Comparison of ENCODE assay signal across 8 mouse cellular contexts in the genomic region with DNA sequence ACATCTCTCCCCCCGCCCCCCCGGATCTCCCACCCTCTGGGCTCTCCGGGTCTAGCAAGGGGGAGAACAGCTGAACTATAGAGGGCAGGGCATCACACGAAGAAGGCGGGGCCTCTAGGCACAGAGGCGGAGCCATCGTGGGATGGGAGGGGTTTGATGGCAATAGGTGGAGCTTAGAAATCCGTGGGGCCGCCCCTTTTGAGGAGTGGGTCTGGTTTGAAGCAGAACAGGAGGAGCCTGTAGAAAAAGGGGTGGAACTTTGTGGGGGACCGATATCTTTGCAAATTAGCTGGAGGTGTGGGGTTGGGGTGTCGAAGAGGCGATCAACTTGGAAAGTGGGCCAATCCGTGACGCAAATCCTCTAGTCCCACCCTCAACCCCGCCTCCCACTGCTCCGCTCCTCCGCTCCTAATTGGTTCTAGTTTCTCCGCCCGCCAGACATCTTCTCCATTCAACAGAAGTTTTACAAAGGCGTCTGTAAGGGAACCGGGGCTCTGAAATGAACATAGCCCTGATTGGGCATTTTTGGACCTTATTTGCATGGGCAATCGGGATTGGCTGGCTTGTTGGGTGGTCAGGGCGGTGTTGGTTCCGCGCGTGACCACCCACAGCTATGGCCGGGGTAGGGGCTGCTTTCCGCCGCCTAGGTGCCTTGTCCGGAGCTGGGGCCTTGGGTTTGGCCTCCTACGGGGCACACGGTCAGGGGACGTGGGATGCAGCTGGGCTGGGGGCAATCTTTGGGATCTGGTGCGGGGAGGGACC. TPM values are rescaled to one million over a fixed set of nuclear protein-coding genes. Genes with fewer than 3 reads are reported as not detected.
A peak's percentile ranks its signal among the peaks of the same experiment; 100 is the strongest.
DNase-seq lines count a peak whose midpoint lies in the region; ATAC-seq and TF ChIP-seq lines count a peak whose summit lies in the region.

Gene Tmem256 (plus strand): TSS at position 563 of the 762 bp plus-strand sequence.

- peak within 1 kb of the TSS; percentile 92 for H3K4me2 ChIP-seq in embryonic facial prominence, embryonic 13.5 days
- peak within 1 kb of the TSS; percentile 95 for H3K4me2 ChIP-seq in limb, embryonic 12.5 days
- H3K4me2 ChIP-seq in midbrain, embryonic 15.5 days: peak within 1 kb of the TSS; percentile 96

- peaks cover 45% of the 10 kb centered on the region for H3K4me1 ChIP-seq in embryonic facial prominence, embryonic 13.5 days
- peaks cover 6% of the 10 kb centered on the region for H3K4me1 ChIP-seq in kidney, adult 2 months (ENCODE audit: control insufficient read depth, insufficient read depth, low read length)
- peaks cover 46% of the 10 kb centered on the region for H3K4me1 ChIP-seq in limb, embryonic 12.5 days (replicated peaks)
- H3K4me1 ChIP-seq in midbrain, embryonic 15.5 days: peaks cover 40% of the 10 kb centered on the region
- peaks cover 10% of the 10 kb centered on the region for H3K4me1 ChIP-seq in spleen, adult 2 months (ENCODE audit: control insufficient read depth, insufficient read depth, insufficient read length)

- peak within 1 kb of the TSS; percentile 80 for H3K4me3 ChIP-seq in embryonic facial prominence, embryonic 13.5 days
- H3K4me3 ChIP-seq in kidney, adult 2 months (ENCODE audit: insufficient read depth, low read depth, low read length): peak within 1 kb of the TSS; percentile 91
- H3K4me3 ChIP-seq in limb, embryonic 12.5 days (replicated peaks): peak within 1 kb of the TSS; percentile 72
- peak within 1 kb of the TSS; percentile 89 for H3K4me3 ChIP-seq in midbrain, embryonic 15.5 days
- peak within 1 kb of the TSS; percentile 76 for H3K4me3 ChIP-seq in spleen, adult 2 months (ENCODE audit: extremely low read depth, insufficient read depth, insufficient read length)

- ATAC-seq in embryonic facial prominence, embryonic 13.5 days (ENCODE audit: insufficient number of reproducible peaks, insufficient read depth, low FRiP score, low TSS enrichment, low read depth): peak; percentile 89
- ATAC-seq in limb, embryonic 12.5 days (ENCODE audit: insufficient number of reproducible peaks, insufficient read depth, low FRiP score, low TSS enrichment, low read depth): peak; percentile 91
- peak; percentile 92 for ATAC-seq in midbrain, embryonic 15.5 days (replicated peaks)

- H3K9me3 ChIP-seq in embryonic facial prominence, embryonic 13.5 days: no peaks in the 10 kb centered on the region
- H3K9me3 ChIP-seq in limb, embryonic 12.5 days: no peaks in the 10 kb centered on the region
- H3K9me3 ChIP-seq in midbrain, embryonic 15.5 days: no peaks in the 10 kb centered on the region

- DNase-seq in 3134 (ENCODE audit: extremely low read depth, insufficient read length, low spot score): peak; percentile 96
- DNase-seq in adrenal gland, postnatal 36 days: peak; percentile 93 to 95
- DNase-seq in heart, adult 18-20 months: peak; percentile 97 to 99
- DNase-seq in kidney, adult 2 months: peak; percentile 99
- DNase-seq in spleen, adult 2 months (ENCODE audit: low read depth in 1 of 2, low spot score in 2 of 2): peak; percentile 79 to 91

- H3K27ac ChIP-seq in embryonic facial prominence, embryonic 13.5 days: peak within 1 kb of the TSS; percentile 95
- peak within 1 kb of the TSS; percentile 90 for H3K27ac ChIP-seq in kidney, adult 2 months (ENCODE audit: insufficient read depth, low read depth, low read length)
- H3K27ac ChIP-seq in limb, embryonic 12.5 days: peak within 1 kb of the TSS; percentile 89
- H3K27ac ChIP-seq in midbrain, embryonic 15.5 days: peak within 1 kb of the TSS; percentile 97
- peak within 1 kb of the TSS; percentile 46 for H3K27ac ChIP-seq in spleen, adult 2 months (ENCODE audit: insufficient read depth, low read length)

- H3K27me3 ChIP-seq in embryonic facial prominence, embryonic 13.5 days: no peaks in the 10 kb centered on the region
- H3K27me3 ChIP-seq in kidney, adult 2 months (replicated peaks; ENCODE audit: control insufficient read depth, insufficient read depth, low read length): no peaks in the 10 kb centered on the region
- peaks cover 34% of the 10 kb centered on the region for H3K27me3 ChIP-seq in limb, embryonic 12.5 days
- H3K27me3 ChIP-seq in midbrain, embryonic 15.5 days (replicated peaks): no peaks in the 10 kb centered on the region
- H3K27me3 ChIP-seq in spleen, adult 2 months (ENCODE audit: control insufficient read depth, insufficient read depth, low read length): peaks cover 13% of the 10 kb centered on the region

- peak; percentile 66 for TF ChIP-seq POLR2A in kidney, adult 2 months (IDR thresholded peaks at IDR 0.05; ENCODE audit: low read depth, low read length)
- peak; percentile 35 for TF ChIP-seq POLR2A in spleen, adult 2 months (IDR thresholded peaks at IDR 0.05; ENCODE audit: low read depth, low read length)

- under 1% methylated on average over 34 of the region's 34 CpGs for WGBS in embryonic facial prominence, embryonic 13.5 days
- under 1% methylated on average over 34 of the region's 34 CpGs for WGBS in kidney, adult 2 months
- WGBS in limb, embryonic 12.5 days: under 1% methylated on average over 34 of the region's 34 CpGs
- WGBS in midbrain, embryonic 15.5 days: under 1% methylated on average over 34 of the region's 34 CpGs
- WGBS in spleen, adult 2 months: under 1% methylated on average over 34 of the region's 34 CpGs

- TF ChIP-seq CTCF in kidney, adult 2 months (conservative IDR thresholded peaks at IDR 0.05; ENCODE audit: insufficient read depth, insufficient read length, low read depth, low read length): no peak
- TF ChIP-seq CTCF in spleen, adult 2 months (IDR thresholded peaks at IDR 0.05; ENCODE audit: extremely low read depth, insufficient read depth, insufficient read length, insufficient replicate concordance): no peak

- peak within 1 kb of the TSS; percentile 84 for H3K9ac ChIP-seq in embryonic facial prominence, embryonic 13.5 days
- H3K9ac ChIP-seq in limb, embryonic 12.5 days (replicated peaks): peak within 1 kb of the TSS; percentile 81
- H3K9ac ChIP-seq in midbrain, embryonic 15.5 days: peak within 1 kb of the TSS; percentile 98

- H3K36me3 ChIP-seq in embryonic facial prominence, embryonic 13.5 days: peaks cover 8% of the 10 kb centered on the region
- H3K36me3 ChIP-seq in kidney, adult 2 months (ENCODE audit: control insufficient read depth, insufficient read depth, low read length): no peaks in the 10 kb centered on the region
- peaks cover 7% of the 10 kb centered on the region for H3K36me3 ChIP-seq in limb, embryonic 12.5 days
- no peaks in the 10 kb centered on the region; the same call in 1 of the 2 replicates for H3K36me3 ChIP-seq in midbrain, embryonic 15.5 days (replicated peaks)
- H3K36me3 ChIP-seq in spleen, adult 2 months (ENCODE audit: control insufficient read depth, insufficient read depth, low read length): no peaks in the 10 kb centered on the region

RNA-seq across cellular contexts. Expression of gene Tmem256, which starts in this region (rescaled TPM):
- total RNA-seq in adrenal gland, postnatal 36 days (2021): 100 to 1,000 TPM; 144 to 166 TPM
- polyA plus RNA-seq in embryonic facial prominence, embryonic 13.5 days (2015; fragmentation: Nextera tagmentation; extraction: Ambion mirVana): 358 and 423 TPM in 2 replicates
- 100 to 1,000 TPM; 232 to 246 TPM for total RNA-seq in heart, adult 18-20 months (2021)
- 513 and 551 TPM in 2 replicates for polyA plus RNA-seq in kidney, adult 2 months (2012; rRNA removed)
- 346 and 353 TPM in 2 replicates for polyA plus RNA-seq in limb, embryonic 12.5 days (2016; fragmentation: Nextera tagmentation; extraction: Ambion mirVana)
- 318 and 320 TPM in 2 replicates for polyA plus RNA-seq in midbrain, embryonic 15.5 days (2015; fragmentation: Nextera tagmentation; extraction: Ambion mirVana)
- 93.7 and 99.0 TPM in 2 replicates for polyA plus RNA-seq in spleen, adult 2 months (2012; rRNA removed)

Comparison
In these comparisons a context has a peak if more than half of its experiments do, and no peak if none do; other contexts are left out.
1. Peak in every context shown above with its lines: DNase-seq, ATAC-seq, H3K4me3 ChIP-seq and H3K27ac ChIP-seq.
2. H3K27ac ChIP-seq: peak in every context shown above with its lines; median percentile 97 in midbrain, embryonic 15.5 days; 95 in embryonic facial prominence, embryonic 13.5 days; 90 in kidney, adult 2 months; 89 in limb, embryonic 12.5 days; 46 in spleen, adult 2 months.